12 mouse cellular contexts compared by ENCODE assay signal in genomic region chr5:32014786-32015185, GRCm38 (mm10).
"Had no signal": no experiment of that assay in that cellular context is flagged by ENCODE, and none has a peak within 500 bp of the region (broad histone marks: within the 10 kb centered on the region; RNA-seq: fewer than 3 reads in every experiment).

No protein-coding gene starts in this region.

- H3K27me3 ChIP-seq: midbrain, embryonic 12.5 days; neural tube, embryonic 12.5 days had no signal

- H3K36me3 ChIP-seq: midbrain, embryonic 10.5 days; midbrain, embryonic 12.5 days; neural tube, embryonic 12.5 days had no signal

- DNase-seq: lung, adult 18-20 months; lung, embryonic 14.5 days; lung, postnatal 10 days; lung, postnatal 4 days; midbrain, embryonic 14.5 days; right cerebral cortex, postnatal 14 days; thymus, adult 18-20 months; thymus, postnatal 14 days; thymus, postnatal 36 days had no signal
